ENCODE assay signal across 8 mouse cellular contexts in genomic region chr2:25356208-25357079, GRCm38 (mm10). TPM values are rescaled to one million over a fixed set of nuclear protein-coding genes. Genes with fewer than 3 reads are reported as not detected.
DNase-seq lines count a peak whose midpoint lies in the region; ATAC-seq and TF ChIP-seq lines count a peak whose summit lies in the region.

Gene Dpp7 (minus strand): TSS chr2:25356359.

- TF ChIP-seq POLR2A in ES-Bruce4 (IDR thresholded peaks at IDR 0.05; ENCODE audit: insufficient read depth, low read length) = no peak

- H3K27me3 ChIP-seq in ES-Bruce4 (ENCODE audit: control insufficient read depth, insufficient read depth, low read length, poor library complexity, severe bottlenecking) = no peaks in the 10 kb centered on the region
- H3K27me3 ChIP-seq in forebrain, embryonic 11.5 days (ENCODE audit: control insufficient read depth, insufficient read depth, low read length) = no peaks in the 10 kb centered on the region
- no peaks in the 10 kb centered on the region for H3K27me3 ChIP-seq in heart, embryonic 15.5 days
- H3K27me3 ChIP-seq in liver, embryonic 13.5 days = no peaks in the 10 kb centered on the region
- no peaks in the 10 kb centered on the region for H3K27me3 ChIP-seq in stomach, embryonic 14.5 days (ENCODE audit: control insufficient read depth, insufficient read depth, low read length)

- 8% methylated on average over 13 of the region's 13 CpGs for WGBS in forebrain, embryonic 11.5 days
- 4% methylated on average over 13 of the region's 13 CpGs for WGBS in heart, embryonic 15.5 days
- 4% methylated on average over 13 of the region's 13 CpGs for WGBS in liver, embryonic 13.5 days (ENCODE audit: insufficient replicate concordance)
- WGBS in stomach, embryonic 14.5 days = 3% methylated on average over 13 of the region's 13 CpGs

- no peaks in the 10 kb centered on the region for H3K9me3 ChIP-seq in ES-Bruce4 (replicated peaks; ENCODE audit: control insufficient read depth, insufficient read depth, low read length, poor library complexity, severe bottlenecking)
- H3K9me3 ChIP-seq in forebrain, embryonic 11.5 days (ENCODE audit: control insufficient read depth, low read length) = no peaks in the 10 kb centered on the region
- no peaks in the 10 kb centered on the region for H3K9me3 ChIP-seq in heart, embryonic 15.5 days (replicated peaks)
- no peaks in the 10 kb centered on the region for H3K9me3 ChIP-seq in liver, embryonic 13.5 days (replicated peaks)
- H3K9me3 ChIP-seq in stomach, embryonic 14.5 days (ENCODE audit: control insufficient read depth, low read depth, low read length) = no peaks in the 10 kb centered on the region

- ATAC-seq in forebrain, embryonic 11.5 days (replicated peaks; ENCODE audit: low FRiP score) = peak; percentile 78
- ATAC-seq in heart, embryonic 15.5 days (replicated peaks; ENCODE audit: insufficient number of reproducible peaks, insufficient read depth, low FRiP score, low read depth) = peak; percentile 56
- ATAC-seq in liver, embryonic 13.5 days (ENCODE audit: low read depth) = peak; percentile 79
- ATAC-seq in stomach, embryonic 14.5 days (ENCODE audit: insufficient number of reproducible peaks, insufficient read depth, low FRiP score, low read depth) = peak; percentile 61; the same call in 1 of the 2 replicates

- H3K4me3 ChIP-seq in ES-Bruce4 (ENCODE audit: low read depth, low read length) = peak within 1 kb of the TSS; percentile 91
- H3K4me3 ChIP-seq in forebrain, embryonic 11.5 days (ENCODE audit: low read depth, low read length) = peak within 1 kb of the TSS; percentile 48
- peak within 1 kb of the TSS; percentile 51 for H3K4me3 ChIP-seq in heart, embryonic 15.5 days
- peak within 1 kb of the TSS; percentile 62 for H3K4me3 ChIP-seq in liver, embryonic 13.5 days (replicated peaks)
- H3K4me3 ChIP-seq in stomach, embryonic 14.5 days (ENCODE audit: low read depth, low read length) = peak within 1 kb of the TSS; percentile 51

- 0 out of 2 replicates have a peak, but pooled peaks have one; percentile 60 for TF ChIP-seq EP300 in ES-Bruce4 (IDR thresholded peaks at IDR 0.05; ENCODE audit: insufficient read depth, low read depth, low read length)

- TF ChIP-seq CTCF in ES-Bruce4 (IDR thresholded peaks at IDR 0.05; ENCODE audit: low read depth, low read length) = no peak

- no peaks in the 10 kb centered on the region for H3K4me1 ChIP-seq in ES-Bruce4 (ENCODE audit: control insufficient read depth, insufficient read depth, low read length)
- peaks cover 10% of the 10 kb centered on the region for H3K4me1 ChIP-seq in forebrain, embryonic 11.5 days (replicated peaks; ENCODE audit: control insufficient read depth, insufficient read depth, low read length)
- H3K4me1 ChIP-seq in heart, embryonic 15.5 days (replicated peaks) = peaks cover 14% of the 10 kb centered on the region
- H3K4me1 ChIP-seq in liver, embryonic 13.5 days (replicated peaks) = peaks cover 25% of the 10 kb centered on the region
- peaks cover 11% of the 10 kb centered on the region for H3K4me1 ChIP-seq in stomach, embryonic 14.5 days (ENCODE audit: control insufficient read depth, insufficient read depth, low read length)

- peak; percentile 85 for DNase-seq in c-Kit-positive CD71-positive TER-119-negative erythroid progenitor cells, embryonic 14.5 days (ENCODE audit: low read depth)
- DNase-seq in forebrain, embryonic 11.5 days (ENCODE audit: low spot score) = peak; percentile 91
- peak; percentile 90 to 91 for DNase-seq in kidney, postnatal 25 days
- DNase-seq in liver, embryonic 13.5 days = peak; percentile 82
- DNase-seq in natural killer cell, adult 2 months (ENCODE audit: low spot score in 2 of 2) = peak; percentile 62 to 80

- no peak within 1 kb of the TSS for H3K27ac ChIP-seq in ES-Bruce4 (ENCODE audit: insufficient read depth, low read length)
- no peak within 1 kb of the TSS for H3K27ac ChIP-seq in forebrain, embryonic 11.5 days (ENCODE audit: low read depth, low read length)
- H3K27ac ChIP-seq in heart, embryonic 15.5 days = no peak within 1 kb of the TSS
- H3K27ac ChIP-seq in liver, embryonic 13.5 days = no peak within 1 kb of the TSS
- H3K27ac ChIP-seq in stomach, embryonic 14.5 days (ENCODE audit: low read length) = no peak within 1 kb of the TSS

- H3K36me3 ChIP-seq in ES-Bruce4 (ENCODE audit: control insufficient read depth, insufficient read depth, low read length, poor library complexity, severe bottlenecking) = peaks cover 5% of the 10 kb centered on the region
- no peaks in the 10 kb centered on the region; the same call in none of the 2 replicates for H3K36me3 ChIP-seq in forebrain, embryonic 11.5 days (ENCODE audit: control insufficient read depth, insufficient read depth, low read length)
- peaks cover 11% of the 10 kb centered on the region; the same call in 1 of the 2 replicates for H3K36me3 ChIP-seq in heart, embryonic 15.5 days
- peaks cover 25% of the 10 kb centered on the region for H3K36me3 ChIP-seq in liver, embryonic 13.5 days
- peaks cover 14% of the 10 kb centered on the region; the same call in 1 of the 2 replicates for H3K36me3 ChIP-seq in stomach, embryonic 14.5 days (ENCODE audit: control insufficient read depth, insufficient read depth, low read length)

- peak within 1 kb of the TSS; percentile 73 for H3K4me2 ChIP-seq in forebrain, embryonic 11.5 days (ENCODE audit: low read depth, low read length, severe bottlenecking)
- peak within 1 kb of the TSS; percentile 71 for H3K4me2 ChIP-seq in heart, embryonic 15.5 days
- H3K4me2 ChIP-seq in liver, embryonic 13.5 days = peak within 1 kb of the TSS; percentile 81
- peak within 1 kb of the TSS; percentile 87 for H3K4me2 ChIP-seq in stomach, embryonic 14.5 days (replicated peaks; ENCODE audit: low read depth, low read length)

- H3K9ac ChIP-seq in ES-Bruce4 (ENCODE audit: low read depth, poor library complexity, severe bottlenecking) = peak within 1 kb of the TSS; percentile 56
- peak within 1 kb of the TSS; percentile 74 for H3K9ac ChIP-seq in forebrain, embryonic 11.5 days (ENCODE audit: low read length)
- peak within 1 kb of the TSS; percentile 31 for H3K9ac ChIP-seq in heart, embryonic 15.5 days
- H3K9ac ChIP-seq in liver, embryonic 13.5 days = peak within 1 kb of the TSS; percentile 60
- peak within 1 kb of the TSS; percentile 43; the same call in 1 of the 2 replicates for H3K9ac ChIP-seq in stomach, embryonic 14.5 days (replicated peaks; ENCODE audit: low read depth, low read length)

RNA-seq across cellular contexts. Expression of gene Dpp7, which starts in this region (rescaled TPM):
- polyA plus RNA-seq in ES-Bruce4 (2011; ENCODE audit: insufficient read depth, insufficient read length, low read depth, missing spikeins) = 27.8 and 29.4 TPM in 2 replicates
- 20.1 and 20.5 TPM in 2 replicates for polyA plus RNA-seq in forebrain, embryonic 11.5 days (2014; fragmentation: Nextera tagmentation; extraction: Ambion mirVana)
- polyA plus RNA-seq in heart, embryonic 15.5 days (2015; fragmentation: Nextera tagmentation; extraction: Ambion mirVana) = 9.5 and 12.5 TPM in 2 replicates
- 9.0 and 10.5 TPM in 2 replicates for polyA plus RNA-seq in liver, embryonic 13.5 days (2015; fragmentation: Nextera tagmentation; extraction: Ambion mirVana)
- 16.8 and 19.5 TPM in 2 replicates for polyA plus RNA-seq in stomach, embryonic 14.5 days (2014; fragmentation: Nextera tagmentation; extraction: Ambion mirVana)
